Mouse (Mus musculus) C2C12 (cell line): ENCODE results near the gene Tpcn2. TPM values are rescaled to one million over a fixed set of nuclear protein-coding genes. Genes with fewer than 3 reads are reported as not detected.

Source experiments
- H3K27me3 ChIP-seq: one replicate; pipeline ENCODE4 v1.6.1; 2011; ENCODE audit not compliant: control insufficient read depth, insufficient read depth, insufficient read length
- H3K36me3 ChIP-seq: one replicate; pipeline ENCODE4 v1.6.1; 2011; ENCODE audit not compliant: control insufficient read depth, insufficient read depth
- H3K4me3 ChIP-seq: one replicate; pipeline ENCODE4 v1.5.1; 2011; ENCODE audit warnings: mild to moderate bottlenecking, control low read depth; ENCODE audit not compliant: poor library complexity, insufficient read depth, severe bottlenecking
- H3K79me2 ChIP-seq: one replicate; pipeline ENCODE4 v1.6.1; 2011; ENCODE audit not compliant: control insufficient read depth, insufficient read depth
- H3K79me3 ChIP-seq: one replicate; pipeline ENCODE4 v1.6.1; 2011; ENCODE audit warnings: low read depth, control low read depth
- H3ac ChIP-seq: one replicate; pipeline ENCODE3; 2011; ENCODE audit warnings: low read depth; ENCODE audit not compliant: control insufficient read depth, insufficient read length
- CEBPB ChIP-seq: IDR thresholded peaks from one replicate; pipeline ENCODE4 v1.6.1; 2011; ENCODE audit warnings: low read depth, mild to moderate bottlenecking, control low read depth, moderate library complexity
- CTCF ChIP-seq: IDR thresholded peaks from one replicate; pipeline ENCODE4 v1.5.1; 2011; ENCODE audit not compliant: control insufficient read depth, insufficient read depth, insufficient read length
- FOSL1 ChIP-seq: IDR thresholded peaks from one replicate; pipeline ENCODE4 v1.8.0; 2011; ENCODE audit warnings: mild to moderate bottlenecking, low read length; ENCODE audit not compliant: poor library complexity, insufficient read depth, severe bottlenecking
- MAX ChIP-seq: IDR thresholded peaks from one replicate; pipeline ENCODE4 v1.6.1; 2011; ENCODE audit warnings: mild to moderate bottlenecking, control low read depth
- MYOD1 ChIP-seq: IDR thresholded peaks from one replicate; pipeline ENCODE4 v1.6.1; 2011; ENCODE audit warnings: low read depth; ENCODE audit not compliant: control insufficient read depth, insufficient read length
- MYOG ChIP-seq: IDR thresholded peaks from one replicate; pipeline ENCODE4 v1.6.1; 2011; ENCODE audit not compliant: control insufficient read depth, insufficient read length; ENCODE audit errors: extremely low read depth
- USF1 ChIP-seq: IDR thresholded peaks from one replicate; pipeline ENCODE4 v1.6.1; 2011; ENCODE audit warnings: low read depth, mild to moderate bottlenecking, control low read depth, moderate library complexity
- polyA plus RNA-seq: library from polyadenylated mRNA; unstranded; fragments of >200 nt; fragmentation: generic; extraction: Trizol; gene quantifications from one replicate; pipeline ENCODE4 v1.2.1, GENCODE M21; 2012; ENCODE audit warnings: missing spikeins

Gene Tpcn2
- polyA plus RNA-seq, 1 experiment = 5.2 TPM

- Histone ChIP-seq H3K79me2 (no peaks in the 10 kb centered on the region), H3K27me3 (no peaks in the 10 kb centered on the region), H3K79me3 (no peaks in the 10 kb centered on the region), H3K4me3 (no peak overlapping the region), H3ac (no peak overlapping the region), H3K36me3 (no peaks in the 10 kb centered on the region)
- TF ChIP-seq MYOD1 (no peak), USF1 (no peak), CTCF (no peak), FOSL1 (no peak), MYOG (no peak), MAX (no peak)
Observed at GRCm38 (mm10) chr7:145308866-145309265, 25.1 kb upstream of the Tpcn2 start.

- H3K4me3 ChIP-seq = no peak overlapping the region
- TF ChIP-seq CTCF (no peak), MAX (no peak), USF1 (no peak), CEBPB (no peak), MYOG (no peak), FOSL1 (no peak), MYOD1 (no peak)
- H3K36me3 ChIP-seq = no peaks in the 10 kb centered on the region
- H3ac ChIP-seq = no peak overlapping the region
- H3K27me3 ChIP-seq = no peaks in the 10 kb centered on the region
- no peaks in the 10 kb centered on the region for H3K79me2 ChIP-seq
- no peaks in the 10 kb centered on the region for H3K79me3 ChIP-seq
Observed at GRCm38 (mm10) chr7:145308061-145308675, 24.4 kb upstream of the Tpcn2 start.

GRCm38 (mm10) chr7:145307636-145308035 is 23.8 kb upstream of the Tpcn2 start:
- Histone ChIP-seq H3K79me3 (no peaks in the 10 kb centered on the region), H3K27me3 (no peaks in the 10 kb centered on the region), H3ac (no peak overlapping the region), H3K36me3 (no peaks in the 10 kb centered on the region), H3K79me2 (no peaks in the 10 kb centered on the region), H3K4me3 (no peak overlapping the region)
- TF ChIP-seq CEBPB = no peak
- TF ChIP-seq CTCF = no peak
- no peak for TF ChIP-seq MYOD1
- no peak for TF ChIP-seq USF1
- TF ChIP-seq FOSL1 = no peak
- TF ChIP-seq MAX = no peak
- TF ChIP-seq MYOG = no peak

- H3K36me3 ChIP-seq = no peaks in the 10 kb centered on the region
- H3K27me3 ChIP-seq = no peaks in the 10 kb centered on the region
- no peak overlapping the region for H3K4me3 ChIP-seq
- TF ChIP-seq CEBPB = no peak
- TF ChIP-seq MYOD1 = no peak
- no peak overlapping the region for H3ac ChIP-seq
- no peaks in the 10 kb centered on the region for H3K79me3 ChIP-seq
- no peaks in the 10 kb centered on the region for H3K79me2 ChIP-seq
Observed at GRCm38 (mm10) chr7:145304153-145304552, 20.3 kb upstream of the Tpcn2 start.

GRCm38 (mm10) chr7:145302488-145303285 is 18.9 kb upstream of the Tpcn2 start:
- Histone ChIP-seq H3ac (no peak overlapping the region), H3K36me3 (no peaks in the 10 kb centered on the region), H3K4me3 (no peak overlapping the region), H3K79me2 (no peaks in the 10 kb centered on the region), H3K27me3 (no peaks in the 10 kb centered on the region), H3K79me3 (no peaks in the 10 kb centered on the region)
- TF ChIP-seq CEBPB (no peak), MYOD1 (no peak), MYOG (no peak), CTCF (no peak), FOSL1 (no peak), MAX (no peak), USF1 (no peak)

- Histone ChIP-seq H3K27me3 (no peaks in the 10 kb centered on the region), H3ac (no peak overlapping the region), H3K79me3 (no peaks in the 10 kb centered on the region), H3K4me3 (no peak overlapping the region), H3K79me2 (no peaks in the 10 kb centered on the region), H3K36me3 (no peaks in the 10 kb centered on the region)
- TF ChIP-seq MYOD1 (no peak), MAX (no peak), MYOG (no peak), FOSL1 (no peak), CEBPB (no peak), USF1 (no peak), CTCF (no peak)
Observed at GRCm38 (mm10) chr7:145301341-145302005, 17.7 kb upstream of the Tpcn2 start.
